Mouse (Mus musculus): ENCODE data around the gene Tbc1d16.

The Tbc1d16 gene

GRCm38 (mm10) chr11:119208870-119209370 is 19.4 kb downstream of the Tbc1d16 start:
- in situ Hi-C loops (cut with MseI, MboI), result no loop called here

GRCm38 (mm10) chr11:119207986-119208385 is 20.3 kb downstream of the Tbc1d16 start:
- in situ Hi-C loops (cut with MseI, MboI), result no loop called here

GRCm38 (mm10) chr11:119206562-119206961 is 21.7 kb downstream of the Tbc1d16 start:
- in situ Hi-C loops (cut with MseI, MboI), result no loop called here

- in situ Hi-C loops (cut with MseI, MboI), result no loop called here
Observed at GRCm38 (mm10) chr11:119205738-119206137, 22.6 kb downstream of the Tbc1d16 start.

- in situ Hi-C loops (cut with MseI, MboI), result loop anchor here in 1 of 2 experiments (5.0 kb wide), 1 partner anchor 51 kb away; no protein-coding TSS in a partner anchor
Observed at GRCm38 (mm10) chr11:119203423-119203822, 24.9 kb downstream of the Tbc1d16 start.

- in situ Hi-C loops (cut with MseI, MboI), result no loop called here
Observed at GRCm38 (mm10) chr11:119199233-119199601, 29.1 kb downstream of the Tbc1d16 start.

GRCm38 (mm10) chr11:119198564-119199232 is 29.6 kb downstream of the Tbc1d16 start:
- in situ Hi-C loops (cut with MseI, MboI), result no loop called here

GRCm38 (mm10) chr11:119197618-119198563 is 30.4 kb downstream of the Tbc1d16 start:
- in situ Hi-C loops (cut with MseI, MboI), result no loop called here

GRCm38 (mm10) chr11:119192605-119193004 is 35.7 kb downstream of the Tbc1d16 start:
- in situ Hi-C loops (cut with MseI, MboI), result no loop called here

GRCm38 (mm10) chr11:119192176-119192575 is 36.1 kb downstream of the Tbc1d16 start:
- in situ Hi-C loops (cut with MseI, MboI), result no loop called here

GRCm38 (mm10) chr11:119191606-119192081 is 36.7 kb downstream of the Tbc1d16 start:
- in situ Hi-C loops (cut with MseI, MboI), result no loop called here

- in situ Hi-C loops (cut with MseI, MboI), result no loop called here
Observed at GRCm38 (mm10) chr11:119190498-119190897, 37.8 kb downstream of the Tbc1d16 start.

- in situ Hi-C loops (cut with MseI, MboI), result loop anchor here in 1 of 2 experiments (5.0 kb wide), 1 partner anchor 97 kb away; no protein-coding TSS in a partner anchor
Observed at GRCm38 (mm10) chr11:119189319-119189718, 39.0 kb downstream of the Tbc1d16 start.

GRCm38 (mm10) chr11:119188389-119188788 is 39.9 kb downstream of the Tbc1d16 start:
- in situ Hi-C loops (cut with MseI, MboI), result loop anchor here in 1 of 2 experiments (5.0 kb wide), 1 partner anchor 96 kb away; no protein-coding TSS in a partner anchor

- in situ Hi-C loops (cut with MseI, MboI), result loop anchor here in 1 of 2 experiments (5.0 kb wide), 1 partner anchor 95 kb away; no protein-coding TSS in a partner anchor
Observed at GRCm38 (mm10) chr11:119187800-119188197, 40.5 kb downstream of the Tbc1d16 start.

- in situ Hi-C loops (cut with MseI, MboI), result loop anchor here in 1 of 2 experiments (5.0 kb wide), 1 partner anchor 95 kb away; no protein-coding TSS in a partner anchor
Observed at GRCm38 (mm10) chr11:119186989-119187799, 41.1 kb downstream of the Tbc1d16 start.

- in situ Hi-C loops (cut with MseI, MboI), result loop anchor here in 1 of 2 experiments (5.0 kb wide), 1 partner anchor 94 kb away; no protein-coding TSS in a partner anchor
Observed at GRCm38 (mm10) chr11:119186381-119186780, 41.9 kb downstream of the Tbc1d16 start.

GRCm38 (mm10) chr11:119183684-119184310 is 44.5 kb downstream of the Tbc1d16 start:
- in situ Hi-C loops (cut with MseI, MboI), result no loop called here

- in situ Hi-C loops (cut with MseI, MboI), result no loop called here
Observed at GRCm38 (mm10) chr11:119181861-119182395, 46.4 kb downstream of the Tbc1d16 start.

Data from mouse trophoblast stem cell (cell line).